Mouse (Mus musculus) heart, postnatal 10 days (tissue): ENCODE data around the gene Cep112. TPM values are rescaled to one million over a fixed set of nuclear protein-coding genes. Genes with fewer than 3 reads are reported as not detected.
"Not testable (repeated sequence)": the region's sequence is repeated elsewhere in the genome, so short reads cannot be mapped to it uniquely, and the experiment has no call there.

Experiments
- DNase-seq, 2 experiments: peaks; one replicate each; pipeline ENCODE4 v3.0.0; 2021
- intact Hi-C: fragments of 180-260 bp; cut with DNase I; formaldehyde crosslinking; loops from one replicate; pipeline ENCODE4 v1.15.1; 2025
- total RNA-seq, 2 experiments: library from RNA; stranded (reverse); gene quantifications; 2 replicates each; pipeline ENCODE4 v1.2.3; 2021

The Cep112 gene
- total RNA-seq, 2 experiments from 2014 or later = 10.8 to 11.8 TPM

- DNase-seq = no peak
- intact Hi-C loops = no loop called here
Measured at GRCm38 (mm10) chr11:108858339-108858804, 433.4 kb downstream of the Cep112 start.

- no peak for DNase-seq
- intact Hi-C loops = no loop called here
Measured at GRCm38 (mm10) chr11:108858846-108859245, 433.9 kb downstream of the Cep112 start.

GRCm38 (mm10) chr11:108862360-108862759, 437.4 kb downstream of the Cep112 start:
- intact Hi-C loops = no loop called here
- DNase-seq = no peak

- no peak for DNase-seq
- intact Hi-C loops = no loop called here
Measured at GRCm38 (mm10) chr11:108865746-108866145, 440.8 kb downstream of the Cep112 start.

- DNase-seq = no peak
- intact Hi-C loops = no loop called here
Measured at GRCm38 (mm10) chr11:108867538-108867937, 442.5 kb downstream of the Cep112 start.

GRCm38 (mm10) chr11:108871284-108871683, 446.3 kb downstream of the Cep112 start:
- intact Hi-C loops, DNase-seq: not testable (repeated sequence)

GRCm38 (mm10) chr11:108871748-108872147, 446.8 kb downstream of the Cep112 start:
- DNase-seq = no peak
- intact Hi-C loops = no loop called here

- DNase-seq = no peak
- intact Hi-C loops = no loop called here
Measured at GRCm38 (mm10) chr11:108876633-108877205, 451.7 kb downstream of the Cep112 start.

- intact Hi-C loops = no loop called here
- DNase-seq = no peak
Measured at GRCm38 (mm10) chr11:108877520-108877919, 452.5 kb downstream of the Cep112 start.

- peak; percentile 41 to 52 for DNase-seq
- intact Hi-C loops = no loop called here
Measured at GRCm38 (mm10) chr11:108880546-108880945, 455.6 kb downstream of the Cep112 start.

- intact Hi-C loops = no loop called here
- DNase-seq = no peak
Measured at GRCm38 (mm10) chr11:108881662-108882061, 456.7 kb downstream of the Cep112 start.

GRCm38 (mm10) chr11:108885276-108885896, 460.4 kb downstream of the Cep112 start:
- intact Hi-C loops = no loop called here

GRCm38 (mm10) chr11:108886060-108886459, 461.1 kb downstream of the Cep112 start:
- intact Hi-C loops = no loop called here
- no peak for DNase-seq

More at GRCm38 (mm10) chr11:108885276-108885896, 460.4 kb downstream of the Cep112 start:
- no peak for DNase-seq

- intact Hi-C loops = no loop called here
- peak in 1 of 2 experiments; percentile 42 for DNase-seq
Measured at GRCm38 (mm10) chr11:108889121-108889520, 464.1 kb downstream of the Cep112 start.

GRCm38 (mm10) chr11:108890544-108890943, 465.6 kb downstream of the Cep112 start:
- intact Hi-C loops = no loop called here
- no peak for DNase-seq

- DNase-seq = peak; percentile 70 to 71
- intact Hi-C loops = no loop called here
Measured at GRCm38 (mm10) chr11:108891111-108891870, 466.3 kb downstream of the Cep112 start.

- intact Hi-C loops = no loop called here
- DNase-seq = no peak
Measured at GRCm38 (mm10) chr11:108891871-108892380, 466.9 kb downstream of the Cep112 start.

GRCm38 (mm10) chr11:108892406-108892805, 467.4 kb downstream of the Cep112 start:
- no peak for DNase-seq
- intact Hi-C loops = no loop called here

GRCm38 (mm10) chr11:108893232-108893790, 468.3 kb downstream of the Cep112 start:
- intact Hi-C loops = no loop called here
- no peak for DNase-seq

GRCm38 (mm10) chr11:108893855-108894510, 469.0 kb downstream of the Cep112 start:
- DNase-seq = no peak
- intact Hi-C loops = no loop called here

GRCm38 (mm10) chr11:108897034-108897433, 472.0 kb downstream of the Cep112 start:
- no peak for DNase-seq
- intact Hi-C loops = no loop called here
